Mouse (Mus musculus) lung, adult 2 months (tissue): ENCODE measurements around the gene Gm49387. TPM values are rescaled to one million over a fixed set of nuclear protein-coding genes. Genes with fewer than 3 reads are reported as not detected.

Experiments
- DNase-seq: peaks from one replicate; pipeline ENCODE4 v3.0.0; 2022
- H3K4me1 ChIP-seq: fragments of 200-500 bp; 2 replicates; pipeline ENCODE4 v1.6.1; 2011; ENCODE audit warnings: low read length; ENCODE audit not compliant: control insufficient read depth, insufficient read depth
- H3K4me3 ChIP-seq: fragments of 200-500 bp; replicated peaks from 2 replicates; pipeline ENCODE3; 2011; ENCODE audit warnings: low read depth, mild to moderate bottlenecking, control low read depth, low read length; ENCODE audit errors: extremely low read depth
- CTCF ChIP-seq: fragments of 200-500 bp; IDR thresholded peaks from 2 replicates; pipeline ENCODE4 v1.5.1; 2011; ENCODE audit warnings: mild to moderate bottlenecking, low read length, control low read depth; ENCODE audit not compliant: insufficient read depth
- POLR2A ChIP-seq: fragments of 200-500 bp; IDR thresholded peaks from 2 replicates; pipeline ENCODE4 v1.6.1; 2011; ENCODE audit warnings: low read depth, mild to moderate bottlenecking, control low read depth, low read length, borderline replicate concordance; ENCODE audit errors: extremely low read depth
- WGBS: fragments of 180-500 bp; shearing (Covaris S2); methylation state at CpG from one replicate; pipeline ENCODE4 v1.1.7; 2018; 5-methylcytosine and 5-hydroxymethylcytosine counted together
- polyA plus RNA-seq: library from polyadenylated mRNA; depleted of rRNA; stranded (reverse); fragments of >200 nt; gene quantifications from 2 replicates; pipeline ENCODE4 v1.2.3, GENCODE M21; 2012; rRNA removed

Gene Gm49387
- polyA plus RNA-seq, 1 experiment: not detected

DNA sequence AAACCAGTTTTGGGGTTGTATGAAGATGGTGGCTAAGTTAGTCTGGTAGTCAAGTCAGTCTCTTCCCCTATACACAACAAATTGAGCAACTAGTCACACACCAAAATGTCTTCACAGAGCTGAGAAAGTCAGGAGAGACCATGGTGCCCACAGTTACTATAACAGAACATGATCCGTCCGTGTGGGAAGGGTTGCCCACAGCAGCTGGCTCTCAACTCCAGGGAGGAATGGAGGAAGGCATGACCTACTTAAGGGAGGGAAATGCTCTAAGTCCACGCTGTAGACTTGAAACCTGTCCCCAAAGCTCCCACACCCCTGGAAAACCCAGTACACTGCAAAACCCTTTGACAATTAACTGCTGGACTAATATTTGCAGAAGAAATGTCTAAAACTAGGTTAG, 130.4 kb downstream of the Gm49387 start:
- Histone ChIP-seq H3K4me3 (no peak overlapping the region), H3K4me1 (no peaks in the 10 kb centered on the region)
- 78% methylated on average over 3 of the region's 3 CpGs for WGBS
- DNase-seq: no peak
- TF ChIP-seq CTCF: no peak
- no peak for TF ChIP-seq POLR2A

DNA sequence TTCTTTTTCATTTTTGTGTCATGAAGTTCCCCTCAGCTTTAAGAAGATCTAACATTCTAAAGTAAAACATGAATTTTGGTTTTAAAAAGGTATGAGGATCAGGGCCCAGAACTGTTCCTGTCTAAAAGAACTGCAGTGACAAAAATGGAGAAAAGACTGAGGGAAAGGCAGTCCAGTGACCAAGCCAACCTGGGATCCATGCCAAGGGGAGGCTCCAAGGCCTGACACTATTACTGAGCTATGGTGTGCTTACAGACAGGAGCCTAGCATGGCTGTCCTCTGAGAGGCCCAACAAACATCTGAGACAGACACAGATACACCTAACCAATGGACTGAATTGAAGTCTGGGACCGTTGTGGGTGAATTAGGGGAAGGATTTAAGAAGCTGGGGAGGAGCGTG, 130.8 kb downstream of the Gm49387 start:
- no peak for DNase-seq
- 84% methylated on average over 2 of the region's 2 CpGs for WGBS
- H3K4me1 ChIP-seq: no peaks in the 10 kb centered on the region
- TF ChIP-seq CTCF (no peak), POLR2A (no peak)
- H3K4me3 ChIP-seq: no peak overlapping the region

DNA sequence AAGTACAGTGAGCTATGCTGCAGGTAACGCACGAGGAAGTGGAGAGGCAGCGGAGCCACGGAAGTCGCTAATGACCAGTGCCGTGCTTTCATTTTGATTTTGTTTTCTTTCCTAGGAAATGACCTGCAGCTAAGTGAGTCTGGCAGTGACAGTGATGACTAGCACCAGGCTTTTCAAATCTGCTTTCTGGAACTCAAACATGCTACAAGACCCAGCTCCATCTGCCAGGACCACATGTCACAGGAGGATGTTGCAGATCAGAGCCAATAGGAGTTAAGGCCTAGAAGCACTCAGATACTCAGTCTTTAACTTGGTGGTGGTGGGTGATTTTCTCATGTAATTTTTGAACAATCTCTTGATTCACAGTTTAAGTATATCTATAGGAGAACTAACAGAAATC, 134.2 kb downstream of the Gm49387 start:
- no peak for TF ChIP-seq CTCF
- no peak for TF ChIP-seq POLR2A
- no peak for DNase-seq
- Histone ChIP-seq H3K4me3 (no peak overlapping the region), H3K4me1 (no peaks in the 10 kb centered on the region)
- 85% methylated on average over 6 of the region's 6 CpGs for WGBS

DNA sequence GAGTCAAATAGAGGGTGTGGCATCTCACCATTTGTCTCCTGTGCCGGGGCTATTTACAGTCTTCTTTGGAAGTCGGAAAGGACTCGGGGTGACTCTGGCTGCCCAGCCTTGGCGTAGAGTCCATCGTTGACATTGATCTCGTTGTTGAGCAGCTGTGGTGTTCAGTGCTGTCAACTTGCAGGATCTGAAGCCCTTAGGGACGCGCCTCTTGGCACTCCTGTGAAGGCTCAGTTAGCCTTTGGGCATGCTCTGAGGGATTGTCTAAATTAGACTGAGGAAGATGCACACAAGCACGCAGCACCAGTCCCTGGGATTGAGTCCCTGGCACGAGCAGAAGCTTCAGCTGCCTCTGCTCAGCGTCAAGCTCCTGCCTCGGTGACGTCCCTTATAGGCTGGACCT, 137.3 kb downstream of the Gm49387 start:
- DNase-seq: no peak
- Histone ChIP-seq H3K4me3 (no peak overlapping the region), H3K4me1 (no peaks in the 10 kb centered on the region)
- no peak for TF ChIP-seq POLR2A
- no peak for TF ChIP-seq CTCF
- WGBS: 89% methylated on average over 13 of the region's 13 CpGs

Other genes with a start within 250 kb of the Gm49387 start
- gene Sh3bp5, start 204.8 kb downstream of the Gm49387 start, polyA plus RNA-seq: 40.9 and 50.1 TPM in 2 replicates
- 38.1 and 48.4 TPM in 2 replicates for gene Eaf1, start 146.5 kb downstream of the Gm49387 start, polyA plus RNA-seq
- gene Mettl6, start 145.8 kb downstream of the Gm49387 start, polyA plus RNA-seq: 5.4 and 10.2 TPM in 2 replicates
- 37.6 and 55.3 TPM in 2 replicates for gene Colq, start 49.5 kb downstream of the Gm49387 start, polyA plus RNA-seq
- 27.5 and 52.3 TPM in 2 replicates for gene Btd, start 150 bp upstream of the Gm49387 start, polyA plus RNA-seq
- gene Hacl1, start 408 bp upstream of the Gm49387 start, polyA plus RNA-seq: 7.8 and 10.7 TPM in 2 replicates
- gene Ankrd28, start 189.8 kb upstream of the Gm49387 start, polyA plus RNA-seq: 2.8 and 7.2 TPM in 2 replicates